Mouse (Mus musculus) ovary, postnatal 36 days (tissue): ENCODE measurements around the gene 4921536K21Rik.

Experiments
- DNase-seq: peaks from one replicate; pipeline ENCODE4 v3.0.0; 2022; ENCODE audit warnings: low spot score, mixed read lengths

Gene 4921536K21Rik

DNA sequence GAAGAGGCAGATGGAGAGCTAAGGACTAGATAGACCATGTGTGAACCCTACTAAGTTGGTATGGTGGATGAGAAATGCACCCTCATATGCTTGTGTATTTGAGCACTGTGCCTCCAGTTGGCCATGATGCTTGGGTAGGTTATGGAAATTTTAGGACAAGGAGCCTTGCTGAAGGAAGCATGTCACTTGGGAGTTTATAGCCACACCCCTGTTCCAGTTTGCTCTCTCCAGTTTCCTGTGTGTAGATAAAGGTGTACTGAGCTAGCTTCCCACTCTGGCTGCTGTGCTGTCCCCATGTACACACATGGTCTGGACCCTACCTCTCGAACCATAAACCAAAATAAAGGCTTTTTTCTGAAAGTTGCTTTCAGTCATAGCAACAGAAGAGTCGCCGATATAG is 40.7 kb downstream of the 4921536K21Rik start:
- no peak for DNase-seq

DNA sequence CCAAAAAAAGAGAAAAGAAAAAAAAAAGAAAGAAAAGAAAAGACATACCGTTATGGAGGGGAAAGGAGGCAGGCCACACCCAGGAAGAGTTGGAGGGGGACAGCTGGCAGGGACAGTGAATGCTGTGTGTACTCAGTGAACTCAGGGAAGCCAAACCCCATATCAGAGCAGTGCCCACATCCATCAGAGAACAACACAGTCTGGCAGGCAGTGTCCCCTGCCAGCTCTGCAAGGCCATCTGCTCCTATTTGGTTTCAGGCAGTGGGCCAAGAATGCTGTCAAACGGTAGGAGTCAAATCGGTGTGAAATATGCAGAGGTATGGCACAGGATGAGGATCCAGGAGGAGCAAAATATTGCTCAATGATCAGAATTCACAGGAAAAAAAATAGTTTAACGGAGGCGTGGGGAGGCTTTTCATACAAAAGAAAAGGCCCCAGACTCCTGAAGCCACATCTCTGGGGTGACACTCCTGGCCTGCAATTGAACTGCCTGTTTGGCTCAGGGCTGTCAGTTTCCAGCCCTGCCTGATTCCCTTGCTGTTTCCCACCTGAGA is 41.3 kb downstream of the 4921536K21Rik start:
- DNase-seq: no peak

- DNase-seq: no peak
Observed at GRCm38 (mm10) chr11:3853031-3853430, 41.9 kb downstream of the 4921536K21Rik start.

- DNase-seq: no peak
Observed at GRCm38 (mm10) chr11:3851872-3852271, 43.0 kb downstream of the 4921536K21Rik start.

DNA sequence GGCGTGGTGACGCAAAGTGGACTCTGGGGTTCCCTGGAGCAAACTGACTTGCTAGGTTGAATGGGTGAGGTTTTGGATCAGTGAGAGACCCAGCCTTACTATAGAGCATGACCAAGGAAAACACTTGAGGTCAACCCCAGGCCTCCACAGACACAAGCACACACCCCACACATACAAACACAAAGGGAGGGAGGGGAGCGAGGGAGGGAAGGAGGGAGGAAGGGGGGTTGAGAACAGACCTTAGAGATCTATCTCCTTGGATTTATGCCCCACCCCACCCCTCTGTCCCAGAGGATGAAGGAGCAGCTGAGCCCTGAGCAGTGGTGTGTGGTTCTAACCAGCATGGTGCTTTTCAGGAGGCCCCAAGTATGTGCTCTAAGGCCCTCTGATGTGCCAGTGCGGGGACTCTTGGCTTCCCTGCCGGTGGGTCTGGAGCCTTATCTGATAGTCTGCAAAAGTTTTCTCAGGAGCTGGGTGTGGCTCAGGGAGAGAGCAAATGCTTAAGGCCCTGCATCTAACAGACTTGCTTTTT is 44.1 kb downstream of the 4921536K21Rik start:
- no peak for DNase-seq

DNA sequence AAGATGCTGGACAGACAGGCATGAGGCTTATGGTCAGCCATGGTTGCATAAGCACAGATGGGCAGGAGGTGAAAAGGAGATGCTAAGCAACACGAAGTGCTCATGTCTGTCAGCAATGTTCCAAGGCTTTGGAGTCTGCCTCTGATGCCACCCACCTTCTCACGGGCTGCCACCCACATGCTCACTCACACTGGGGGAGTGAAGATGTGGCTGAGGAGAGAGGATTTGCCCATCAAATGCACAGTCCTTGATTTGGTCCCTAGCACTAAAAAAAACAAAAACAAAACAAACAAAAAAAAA is 44.6 kb downstream of the 4921536K21Rik start:
- DNase-seq: no peak

GRCm38 (mm10) chr11:3849469-3850314 is 45.2 kb downstream of the 4921536K21Rik start:
- DNase-seq: no peak

DNA sequence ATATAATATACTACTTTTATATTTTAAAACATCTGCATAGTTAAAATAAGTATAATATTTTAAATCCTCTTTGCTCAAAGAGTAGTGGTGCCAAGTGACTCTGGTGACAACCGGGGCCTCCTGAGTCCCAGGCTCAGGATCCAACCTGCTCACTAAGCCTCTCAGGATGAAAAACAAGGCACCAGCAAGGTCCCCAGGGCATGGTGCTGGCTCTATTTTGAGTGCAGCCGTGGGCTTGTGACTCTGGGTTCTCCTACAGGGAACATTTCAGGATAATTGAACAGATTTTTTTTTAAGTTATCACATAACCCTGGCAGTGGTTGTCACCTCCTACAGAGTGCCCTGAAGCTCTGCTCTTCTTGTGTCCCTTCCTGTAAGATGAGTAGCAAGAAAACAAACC is 48.5 kb downstream of the 4921536K21Rik start:
- no peak for DNase-seq

DNA sequence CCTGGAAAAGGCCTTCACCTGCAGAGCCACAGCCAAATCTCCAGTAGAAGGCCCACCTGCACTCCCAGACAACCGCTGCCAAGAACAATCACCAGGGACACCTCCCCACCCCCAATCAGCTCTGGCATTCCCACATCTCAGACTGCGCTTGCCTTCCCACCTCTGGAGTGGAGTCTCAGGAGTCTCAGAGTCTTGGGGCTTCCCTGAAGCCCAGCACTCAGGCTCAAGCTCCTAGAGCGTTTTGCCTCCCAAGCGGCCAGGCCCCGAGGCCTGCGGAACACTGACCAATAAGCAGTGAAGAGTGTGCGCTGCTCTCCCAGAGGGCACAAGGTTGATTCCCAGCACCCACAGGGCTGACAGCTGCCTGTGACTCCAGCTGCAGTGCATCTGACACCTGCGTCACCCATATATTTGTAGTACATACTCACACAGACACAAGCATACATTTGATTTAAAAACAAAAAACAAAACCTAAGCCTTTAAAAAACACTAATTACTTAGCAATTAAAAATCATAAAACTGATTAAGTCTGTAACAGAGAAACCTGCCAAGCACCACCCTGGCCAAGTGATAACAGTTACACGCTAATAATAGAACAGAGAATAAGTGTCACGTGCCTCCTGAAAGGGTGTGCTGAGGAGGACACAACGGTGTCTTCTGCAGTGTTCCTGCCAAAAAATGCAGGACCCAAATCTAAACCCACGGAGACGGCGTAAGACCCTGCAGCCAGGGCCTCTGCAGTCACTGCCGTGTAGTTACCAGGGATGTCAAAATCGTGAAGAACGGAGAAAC is 50.8 kb downstream of the 4921536K21Rik start:
- DNase-seq: no peak
